Mouse (Mus musculus): ENCODE data around the gene Adora2a. TPM values are rescaled to one million over a fixed set of nuclear protein-coding genes. Genes with fewer than 3 reads are reported as not detected.

Adora2a gene
- polyA plus RNA-seq, 1 experiment: 30.8 TPM

- WGBS: 92% methylated on average over 23 of the region's 23 CpGs
- Histone ChIP-seq H3K36me3 (ENCODE audit: control insufficient read depth, insufficient read depth, low read length) (no peaks in the 10 kb centered on the region), H3K27ac (ENCODE audit: insufficient read depth, low read length) (no peak overlapping the region)
Observed at GRCm38 (mm10) chr10:75325821-75326220, 9.1 kb downstream of the Adora2a start.

GRCm38 (mm10) chr10:75326553-75326952, 9.9 kb downstream of the Adora2a start:
- TF ChIP-seq CTCF (IDR thresholded peaks at IDR 0.05; ENCODE audit: extremely low read depth, insufficient read depth, insufficient read length, insufficient replicate concordance): no peak
- peak; percentile 75 for DNase-seq (ENCODE audit: low read depth in 1 of 2, low spot score in 2 of 2)
- peaks cover 25% of the 10 kb centered on the region for H3K4me1 ChIP-seq (ENCODE audit: control insufficient read depth, insufficient read depth, insufficient read length)
- 8% methylated on average over 3 of the region's 3 CpGs for WGBS
- no peaks in the 10 kb centered on the region for H3K27me3 ChIP-seq (ENCODE audit: control insufficient read depth, insufficient read depth, low read length)
- H3K27ac ChIP-seq (ENCODE audit: insufficient read depth, low read length): peak overlapping the region; percentile 42
- H3K4me3 ChIP-seq (ENCODE audit: extremely low read depth, insufficient read depth, insufficient read length): no peak overlapping the region
- no peaks in the 10 kb centered on the region for H3K36me3 ChIP-seq (ENCODE audit: control insufficient read depth, insufficient read depth, low read length)

More at GRCm38 (mm10) chr10:75325821-75326220, 9.1 kb downstream of the Adora2a start:
- Histone ChIP-seq H3K4me3 (ENCODE audit: extremely low read depth, insufficient read depth, insufficient read length) (no peak overlapping the region), H3K27me3 (ENCODE audit: control insufficient read depth, insufficient read depth, low read length) (no peaks in the 10 kb centered on the region), H3K4me1 (ENCODE audit: control insufficient read depth, insufficient read depth, insufficient read length) (peaks cover 26% of the 10 kb centered on the region)
- no peak for DNase-seq (ENCODE audit: low read depth in 1 of 2, low spot score in 2 of 2)
- TF ChIP-seq CTCF (IDR thresholded peaks at IDR 0.05; ENCODE audit: extremely low read depth, insufficient read depth, insufficient read length, insufficient replicate concordance) (no peak), POLR2A (IDR thresholded peaks at IDR 0.05; ENCODE audit: low read depth, low read length) (no peak)

GRCm38 (mm10) chr10:75327081-75327480, 10.4 kb downstream of the Adora2a start:
- no peak for DNase-seq (ENCODE audit: low read depth in 1 of 2, low spot score in 2 of 2)
- Histone ChIP-seq H3K27me3 (ENCODE audit: control insufficient read depth, insufficient read depth, low read length) (no peaks in the 10 kb centered on the region), H3K27ac (ENCODE audit: insufficient read depth, low read length) (peak overlapping the region; percentile 42), H3K36me3 (ENCODE audit: control insufficient read depth, insufficient read depth, low read length) (no peaks in the 10 kb centered on the region), H3K4me3 (ENCODE audit: extremely low read depth, insufficient read depth, insufficient read length) (no peak overlapping the region), H3K4me1 (ENCODE audit: control insufficient read depth, insufficient read depth, insufficient read length) (peaks cover 25% of the 10 kb centered on the region)
- TF ChIP-seq CTCF (IDR thresholded peaks at IDR 0.05; ENCODE audit: extremely low read depth, insufficient read depth, insufficient read length, insufficient replicate concordance): no peak
- TF ChIP-seq POLR2A (IDR thresholded peaks at IDR 0.05; ENCODE audit: low read depth, low read length): no peak
- WGBS: 40% methylated on average over 11 of the region's 11 CpGs

GRCm38 (mm10) chr10:75328201-75328704, 11.6 kb downstream of the Adora2a start:
- WGBS: 87% methylated on average over 4 of the region's 4 CpGs
- H3K27me3 ChIP-seq (ENCODE audit: control insufficient read depth, insufficient read depth, low read length): no peaks in the 10 kb centered on the region
- no peak for DNase-seq (ENCODE audit: low read depth in 1 of 2, low spot score in 2 of 2)
- no peak overlapping the region for H3K27ac ChIP-seq (ENCODE audit: insufficient read depth, low read length)
- TF ChIP-seq CTCF (IDR thresholded peaks at IDR 0.05; ENCODE audit: extremely low read depth, insufficient read depth, insufficient read length, insufficient replicate concordance) (no peak), POLR2A (IDR thresholded peaks at IDR 0.05; ENCODE audit: low read depth, low read length) (no peak)
- H3K36me3 ChIP-seq (ENCODE audit: control insufficient read depth, insufficient read depth, low read length): peaks cover 3% of the 10 kb centered on the region; the same call in 1 of the 2 replicates
- peaks cover 25% of the 10 kb centered on the region for H3K4me1 ChIP-seq (ENCODE audit: control insufficient read depth, insufficient read depth, insufficient read length)
- no peak overlapping the region for H3K4me3 ChIP-seq (ENCODE audit: extremely low read depth, insufficient read depth, insufficient read length)

- Histone ChIP-seq H3K36me3 (ENCODE audit: control insufficient read depth, insufficient read depth, low read length) (peaks cover 8% of the 10 kb centered on the region; the same call in 1 of the 2 replicates), H3K4me1 (ENCODE audit: control insufficient read depth, insufficient read depth, insufficient read length) (peaks cover 4% of the 10 kb centered on the region), H3K27me3 (ENCODE audit: control insufficient read depth, insufficient read depth, low read length) (no peaks in the 10 kb centered on the region), H3K27ac (ENCODE audit: insufficient read depth, low read length) (no peak overlapping the region), H3K4me3 (ENCODE audit: extremely low read depth, insufficient read depth, insufficient read length) (no peak overlapping the region)
- 91% methylated on average over 3 of the region's 3 CpGs for WGBS
- DNase-seq (ENCODE audit: low read depth in 1 of 2, low spot score in 2 of 2): no peak
- TF ChIP-seq CTCF (IDR thresholded peaks at IDR 0.05; ENCODE audit: extremely low read depth, insufficient read depth, insufficient read length, insufficient replicate concordance) (no peak), POLR2A (IDR thresholded peaks at IDR 0.05; ENCODE audit: low read depth, low read length) (no peak)
Observed at GRCm38 (mm10) chr10:75332268-75332667, 15.6 kb downstream of the Adora2a start.

- TF ChIP-seq CTCF (IDR thresholded peaks at IDR 0.05; ENCODE audit: extremely low read depth, insufficient read depth, insufficient read length, insufficient replicate concordance) (no peak), POLR2A (IDR thresholded peaks at IDR 0.05; ENCODE audit: low read depth, low read length) (no peak)
- Histone ChIP-seq H3K4me1 (ENCODE audit: control insufficient read depth, insufficient read depth, insufficient read length) (no peaks in the 10 kb centered on the region), H3K27ac (ENCODE audit: insufficient read depth, low read length) (no peak overlapping the region), H3K4me3 (ENCODE audit: extremely low read depth, insufficient read depth, insufficient read length) (no peak overlapping the region), H3K27me3 (ENCODE audit: control insufficient read depth, insufficient read depth, low read length) (no peaks in the 10 kb centered on the region), H3K36me3 (ENCODE audit: control insufficient read depth, insufficient read depth, low read length) (peaks cover 8% of the 10 kb centered on the region; the same call in 1 of the 2 replicates)
- DNase-seq (ENCODE audit: low read depth in 1 of 2, low spot score in 2 of 2): no peak
- 92% methylated on average over 23 of the region's 23 CpGs for WGBS
Observed at GRCm38 (mm10) chr10:75333176-75333776, 16.6 kb downstream of the Adora2a start.

- Histone ChIP-seq H3K4me3 (ENCODE audit: extremely low read depth, insufficient read depth, insufficient read length) (no peak overlapping the region), H3K27me3 (ENCODE audit: control insufficient read depth, insufficient read depth, low read length) (no peaks in the 10 kb centered on the region), H3K27ac (ENCODE audit: insufficient read depth, low read length) (no peak overlapping the region), H3K4me1 (ENCODE audit: control insufficient read depth, insufficient read depth, insufficient read length) (peaks cover 6% of the 10 kb centered on the region; the same call in 1 of the 2 replicates), H3K36me3 (ENCODE audit: control insufficient read depth, insufficient read depth, low read length) (peaks cover 8% of the 10 kb centered on the region; the same call in 1 of the 2 replicates)
- DNase-seq (ENCODE audit: low read depth in 1 of 2, low spot score in 2 of 2): no peak
- 80% methylated on average over 7 of the region's 7 CpGs for WGBS
- TF ChIP-seq CTCF (IDR thresholded peaks at IDR 0.05; ENCODE audit: extremely low read depth, insufficient read depth, insufficient read length, insufficient replicate concordance) (no peak), POLR2A (IDR thresholded peaks at IDR 0.05; ENCODE audit: low read depth, low read length) (no peak)
Observed at GRCm38 (mm10) chr10:75334175-75334574, 17.5 kb downstream of the Adora2a start.

Data from spleen, adult 2 months (tissue).